ENCODE assay signal across 8 mouse cellular contexts in genomic region chr4:106529375-106530112, GRCm38 (mm10). TPM values are rescaled to one million over a fixed set of nuclear protein-coding genes. Genes with fewer than 3 reads are reported as not detected.
DNase-seq lines count a peak whose midpoint lies in the region; ATAC-seq lines count a peak whose summit lies in the region.

No protein-coding gene starts in this region.

- DNase-seq in R1 (ENCODE audit: low read depth, low spot score): peak; percentile 95
- peak; percentile 95 to 97 for DNase-seq in cerebellum, postnatal 14 days
- DNase-seq in frontal cortex, postnatal 14 days (ENCODE audit: low spot score in 2 of 2): peak; percentile 78 to 86
- peak; percentile 93 to 94 for DNase-seq in layer of hippocampus, postnatal 14 days (ENCODE audit: low spot score in 2 of 2)
- DNase-seq in lung, postnatal 10 days: peak; percentile 93
- DNase-seq in ovary, postnatal 36 days (ENCODE audit: low spot score): peak; percentile 90
- peak; percentile 89 for DNase-seq in thymus, postnatal 14 days

- peak; percentile 94 for ATAC-seq in hindbrain, embryonic 13.5 days (ENCODE audit: low FRiP score)

- H3K4me3 ChIP-seq in hindbrain, embryonic 13.5 days: peak overlapping the region; percentile 15; the same call in 1 of the 2 replicates

- no peaks in the 10 kb centered on the region for H3K36me3 ChIP-seq in hindbrain, embryonic 13.5 days

- 20% methylated on average over 17 of the region's 17 CpGs for WGBS in hindbrain, embryonic 13.5 days

- H3K4me1 ChIP-seq in hindbrain, embryonic 13.5 days (replicated peaks): no peaks in the 10 kb centered on the region; the same call in 1 of the 2 replicates

- no peaks in the 10 kb centered on the region for H3K9me3 ChIP-seq in hindbrain, embryonic 13.5 days

- H3K4me2 ChIP-seq in hindbrain, embryonic 13.5 days: peak overlapping the region; percentile 46

- H3K27me3 ChIP-seq in hindbrain, embryonic 13.5 days: no peaks in the 10 kb centered on the region

- peak overlapping the region; percentile 59; the same call in 1 of the 2 replicates for H3K9ac ChIP-seq in hindbrain, embryonic 13.5 days

- H3K27ac ChIP-seq in hindbrain, embryonic 13.5 days: no peak overlapping the region

RNA-seq across cellular contexts. Expression of gene Dhcr24, which starts 31.3 kb away (rescaled TPM):
- 6.3 and 6.5 TPM in 2 replicates for polyA plus RNA-seq in hindbrain, embryonic 13.5 days (2015; fragmentation: Nextera tagmentation; extraction: Ambion mirVana)
- 100 to 1,000 TPM in 1 of 2 experiments, 10 to 100 TPM in 1; 93.8 to 106 TPM for total RNA-seq in layer of hippocampus, postnatal 14 days (2021)

RNA-seq across cellular contexts. Expression of gene Bsnd, which starts 37.5 kb away (rescaled TPM):
- polyA plus RNA-seq in hindbrain, embryonic 13.5 days (2015; fragmentation: Nextera tagmentation; extraction: Ambion mirVana): not detected in 2 replicates
- under 1 TPM in 1 of 2 experiments, not detected in 1; 0.17 TPM for total RNA-seq in layer of hippocampus, postnatal 14 days (2021)
